Mouse (Mus musculus) ES-CJ7 (cell line): Measurements from ENCODE around the gene Psmd12.
"Not testable (repeated sequence)": the region's sequence is repeated elsewhere in the genome, so short reads cannot be mapped to it uniquely, and the experiment has no call there.

Experiments used
- DNase-seq: peaks from one replicate; pipeline ENCODE4 v3.0.0; 2011; ENCODE audit warnings: low read depth, low spot score

Gene Psmd12

GRCm38 (mm10) chr11:107459828-107460227 lies 19.5 kb upstream of the Psmd12 start:
- DNase-seq = no peak

GRCm38 (mm10) chr11:107462478-107462877 lies 16.8 kb upstream of the Psmd12 start:
- DNase-seq = peak; percentile 81

GRCm38 (mm10) chr11:107463251-107463681 lies 16.0 kb upstream of the Psmd12 start:
- DNase-seq = no peak

GRCm38 (mm10) chr11:107464141-107464540 lies 15.1 kb upstream of the Psmd12 start:
- no peak for DNase-seq

GRCm38 (mm10) chr11:107465041-107465440 lies 14.2 kb upstream of the Psmd12 start:
- no peak for DNase-seq

- no peak for DNase-seq
Observed at GRCm38 (mm10) chr11:107465969-107466368, 13.3 kb upstream of the Psmd12 start.

- DNase-seq = no peak
Observed at GRCm38 (mm10) chr11:107466611-107467391, 12.5 kb upstream of the Psmd12 start.

GRCm38 (mm10) chr11:107468252-107469030 lies 10.8 kb upstream of the Psmd12 start:
- no peak for DNase-seq

GRCm38 (mm10) chr11:107469031-107469522 lies 10.2 kb upstream of the Psmd12 start:
- DNase-seq = peak; percentile 58

GRCm38 (mm10) chr11:107469523-107470371 lies 9.5 kb upstream of the Psmd12 start:
- peak; percentile 44 for DNase-seq

GRCm38 (mm10) chr11:107470521-107471041 lies 8.7 kb upstream of the Psmd12 start, which contains the start of gene Pitpnc1:
Gene Pitpnc1, minus strand, starts transcription at chr11:107470699.
- DNase-seq = peak; percentile 83

- DNase-seq = no peak
Observed at GRCm38 (mm10) chr11:107471071-107471720, 8.1 kb upstream of the Psmd12 start.

- DNase-seq = no peak
Observed at GRCm38 (mm10) chr11:107472304-107472703, 7.0 kb upstream of the Psmd12 start.

- DNase-seq = peak; percentile 94
Observed at GRCm38 (mm10) chr11:107473137-107473820, 6.0 kb upstream of the Psmd12 start.

- DNase-seq = no peak
Observed at GRCm38 (mm10) chr11:107479862-107480203, 549 bp downstream of the Psmd12 start.

- peak; percentile 68 for DNase-seq
Observed at GRCm38 (mm10) chr11:107484341-107484740, 5.1 kb downstream of the Psmd12 start.

- no peak for DNase-seq
Observed at GRCm38 (mm10) chr11:107502801-107503200, 23.5 kb downstream of the Psmd12 start.

GRCm38 (mm10) chr11:107504364-107504763 lies 25.1 kb downstream of the Psmd12 start:
- not testable (repeated sequence) for DNase-seq

GRCm38 (mm10) chr11:107506260-107506659 lies 27.0 kb downstream of the Psmd12 start:
- DNase-seq = peak; percentile 89

- DNase-seq = peak; percentile 92
Observed at GRCm38 (mm10) chr11:107509631-107510338, 30.5 kb downstream of the Psmd12 start.
